Mouse (Mus musculus) forebrain, embryonic 16.5 days (tissue): Measurements from ENCODE around the gene Cacna2d1. TPM values are rescaled to one million over a fixed set of nuclear protein-coding genes. Genes with fewer than 3 reads are reported as not detected.

Experiments
- ATAC-seq: fragments of 200-750 bp; cut with Nextera tagmentation; 2 replicates; pipeline ENCODE4 v1.8.0; 2017; ENCODE audit warnings: mild to moderate bottlenecking, moderate library complexity
- H3K27ac ChIP-seq: fragments of 300-500 bp; sonication (generic); 2 replicates; pipeline ENCODE4 v1.5.1; 2014; ENCODE audit warnings: low read length, control low read depth
- H3K27me3 ChIP-seq: fragments of 300-500 bp; sonication (generic); replicated peaks from 2 replicates; pipeline ENCODE4 v1.6.1; 2014; ENCODE audit warnings: low read length; ENCODE audit not compliant: control insufficient read depth, insufficient read depth
- H3K36me3 ChIP-seq: fragments of 300-500 bp; sonication (generic); 2 replicates; pipeline ENCODE4 v1.6.1; 2014; ENCODE audit not compliant: control insufficient read depth, insufficient read depth
- H3K4me1 ChIP-seq: fragments of 300-500 bp; sonication (generic); replicated peaks from 2 replicates; pipeline ENCODE4 v1.6.1; 2014; ENCODE audit warnings: low read length; ENCODE audit not compliant: control insufficient read depth, insufficient read depth
- H3K4me2 ChIP-seq: fragments of 300-500 bp; sonication (generic); 2 replicates; pipeline ENCODE4 v1.6.1; 2014; ENCODE audit warnings: mild to moderate bottlenecking, low read length, control low read depth
- H3K4me3 ChIP-seq: fragments of 300-500 bp; sonication (generic); replicated peaks from 2 replicates; pipeline ENCODE4 v1.5.1; 2014; ENCODE audit warnings: mild to moderate bottlenecking, low read length, control low read depth
- H3K9ac ChIP-seq: fragments of 300-500 bp; sonication (generic); replicated peaks from 2 replicates; pipeline ENCODE4 v1.6.1; 2014; ENCODE audit warnings: low read depth, low read length, control low read depth
- H3K9me3 ChIP-seq: fragments of 300-500 bp; sonication (generic); 2 replicates; pipeline ENCODE4 v1.6.1; 2016; ENCODE audit warnings: low read length; ENCODE audit not compliant: control insufficient read depth
- WGBS: fragments of 180-500 bp; shearing (Covaris S2); extraction: QIAGEN DNeasy Blood & Tissue Kit; methylation state at CpG from one replicate; pipeline ENCODE4 v1.1.7; 2014; 5-methylcytosine and 5-hydroxymethylcytosine counted together
- polyA plus RNA-seq: library from polyadenylated mRNA; unstranded; fragments of >200 nt; fragmentation: Nextera tagmentation; extraction: Ambion mirVana; gene quantifications from 2 replicates; pipeline ENCODE4 v1.2.1, GENCODE M21; 2015

The Cacna2d1 gene
- polyA plus RNA-seq, 1 experiment from 2014 or later: 33.9 TPM

GRCm38 (mm10) chr5:16243599-16243998 is 309.1 kb downstream of the Cacna2d1 start:
- H3K27me3 ChIP-seq: no peaks in the 10 kb centered on the region
- H3K4me1 ChIP-seq: no peaks in the 10 kb centered on the region
- H3K27ac ChIP-seq: no peak overlapping the region
- no peaks in the 10 kb centered on the region for H3K9me3 ChIP-seq
- 45% methylated on average over 2 of the region's 2 CpGs for WGBS
- H3K4me3 ChIP-seq: no peak overlapping the region
- H3K36me3 ChIP-seq: no peaks in the 10 kb centered on the region
- H3K4me2 ChIP-seq: no peak overlapping the region
- ATAC-seq: 0 out of 2 replicates have a peak, but pooled peaks have one; percentile 55
- no peak overlapping the region for H3K9ac ChIP-seq

- H3K4me1 ChIP-seq: no peaks in the 10 kb centered on the region
- no peaks in the 10 kb centered on the region for H3K36me3 ChIP-seq
- no peak overlapping the region for H3K27ac ChIP-seq
- H3K4me2 ChIP-seq: no peak overlapping the region
- no peak overlapping the region for H3K9ac ChIP-seq
- H3K9me3 ChIP-seq: no peaks in the 10 kb centered on the region
- H3K4me3 ChIP-seq: no peak overlapping the region
- WGBS: 64% methylated on average over 6 of the region's 6 CpGs
- H3K27me3 ChIP-seq: no peaks in the 10 kb centered on the region
- no peak for ATAC-seq
Measured at GRCm38 (mm10) chr5:16252738-16253513, 318.4 kb downstream of the Cacna2d1 start.

- H3K27me3 ChIP-seq: no peaks in the 10 kb centered on the region
- H3K4me1 ChIP-seq: no peaks in the 10 kb centered on the region
- 81% methylated on average over 1 of the region's 1 CpGs for WGBS
- H3K4me3 ChIP-seq: no peak overlapping the region
- no peak for ATAC-seq
- H3K9ac ChIP-seq: no peak overlapping the region
- no peak overlapping the region for H3K27ac ChIP-seq
- H3K4me2 ChIP-seq: no peak overlapping the region
- no peaks in the 10 kb centered on the region for H3K9me3 ChIP-seq
- H3K36me3 ChIP-seq: no peaks in the 10 kb centered on the region
Measured at GRCm38 (mm10) chr5:16253768-16254167, 319.3 kb downstream of the Cacna2d1 start.

GRCm38 (mm10) chr5:16265385-16265784 is 330.9 kb downstream of the Cacna2d1 start:
- no peak overlapping the region for H3K9ac ChIP-seq
- H3K4me1 ChIP-seq: no peaks in the 10 kb centered on the region
- peak; percentile 55 for ATAC-seq

GRCm38 (mm10) chr5:16277058-16277457 is 342.6 kb downstream of the Cacna2d1 start:
- Histone ChIP-seq H3K9ac (no peak overlapping the region), H3K36me3 (no peaks in the 10 kb centered on the region), H3K27ac (no peak overlapping the region), H3K4me1 (no peaks in the 10 kb centered on the region), H3K4me3 (no peak overlapping the region), H3K9me3 (no peaks in the 10 kb centered on the region), H3K4me2 (no peak overlapping the region), H3K27me3 (no peaks in the 10 kb centered on the region)
- 56% methylated on average over 2 of the region's 2 CpGs for WGBS
- peak; percentile 52 for ATAC-seq

More at GRCm38 (mm10) chr5:16265385-16265784, 330.9 kb downstream of the Cacna2d1 start:
- Histone ChIP-seq H3K27me3 (no peaks in the 10 kb centered on the region), H3K4me2 (no peak overlapping the region), H3K36me3 (no peaks in the 10 kb centered on the region), H3K4me3 (no peak overlapping the region), H3K9me3 (no peaks in the 10 kb centered on the region), H3K27ac (no peak overlapping the region)
- 39% methylated on average over 6 of the region's 6 CpGs for whole genome bisulfite sequencing

GRCm38 (mm10) chr5:16281229-16281628 is 346.7 kb downstream of the Cacna2d1 start:
- no peak overlapping the region for H3K4me2 ChIP-seq
- no peaks in the 10 kb centered on the region for H3K27me3 ChIP-seq
- no peaks in the 10 kb centered on the region for H3K4me1 ChIP-seq
- H3K4me3 ChIP-seq: no peak overlapping the region
- no peak for ATAC-seq
- no peaks in the 10 kb centered on the region for H3K36me3 ChIP-seq
- H3K9ac ChIP-seq: no peak overlapping the region
- 88% methylated on average over 5 of the region's 5 CpGs for WGBS
- no peak overlapping the region for H3K27ac ChIP-seq
- H3K9me3 ChIP-seq: no peaks in the 10 kb centered on the region

GRCm38 (mm10) chr5:16293223-16293622 is 358.7 kb downstream of the Cacna2d1 start:
- Histone ChIP-seq H3K9me3 (no peaks in the 10 kb centered on the region), H3K4me2 (no peak overlapping the region), H3K27ac (no peak overlapping the region), H3K9ac (no peak overlapping the region), H3K36me3 (no peaks in the 10 kb centered on the region), H3K4me3 (no peak overlapping the region), H3K4me1 (peaks cover 7% of the 10 kb centered on the region), H3K27me3 (no peaks in the 10 kb centered on the region)
- WGBS: 17% methylated on average over 1 of the region's 1 CpGs
- no peak for ATAC-seq

- no peaks in the 10 kb centered on the region for H3K27me3 ChIP-seq
- no peaks in the 10 kb centered on the region for H3K9me3 ChIP-seq
- no peak overlapping the region for H3K4me2 ChIP-seq
- no peaks in the 10 kb centered on the region for H3K36me3 ChIP-seq
- ATAC-seq: peak; percentile 37; the same call in 1 of the 2 replicates
- WGBS: 26% methylated on average over 4 of the region's 4 CpGs
- H3K9ac ChIP-seq: no peak overlapping the region
- no peak overlapping the region for H3K4me3 ChIP-seq
- H3K4me1 ChIP-seq: peaks cover 7% of the 10 kb centered on the region
- peak overlapping the region; percentile 5 for H3K27ac ChIP-seq
Measured at GRCm38 (mm10) chr5:16293825-16294224, 359.3 kb downstream of the Cacna2d1 start.

- Histone ChIP-seq H3K9ac (no peak overlapping the region), H3K36me3 (no peaks in the 10 kb centered on the region), H3K4me1 (peaks cover 7% of the 10 kb centered on the region), H3K27ac (peak overlapping the region; percentile 78), H3K4me2 (no peak overlapping the region), H3K27me3 (no peaks in the 10 kb centered on the region), H3K9me3 (no peaks in the 10 kb centered on the region), H3K4me3 (no peak overlapping the region)
- WGBS: 19% methylated on average over 4 of the region's 4 CpGs
- ATAC-seq: peak; percentile 82
Measured at GRCm38 (mm10) chr5:16294708-16295107, 360.2 kb downstream of the Cacna2d1 start.
